Mouse (Mus musculus) ES-E14 (cell line): ENCODE measurements around the gene Zfr. TPM values are rescaled to one million over a fixed set of nuclear protein-coding genes. Genes with fewer than 3 reads are reported as not detected.

Experiments used
- DNase-seq: peaks from one replicate; pipeline ENCODE4 v3.0.0-alpha.2; 2013; ENCODE audit warnings: low read depth, low spot score
- H3K27ac ChIP-seq: 2 replicates; pipeline ENCODE4 v1.5.1; 2012; ENCODE audit warnings: low read depth, mild to moderate bottlenecking, low read length, moderate library complexity, mixed read lengths; ENCODE audit not compliant: poor library complexity, insufficient read depth, severe bottlenecking
- H3K36me3 ChIP-seq: 2 replicates; pipeline ENCODE4 v1.6.1; 2012; ENCODE audit warnings: mild to moderate bottlenecking, low read length, moderate library complexity, mixed read lengths; ENCODE audit not compliant: control insufficient read depth, poor library complexity, insufficient read depth, severe bottlenecking
- H3K4me1 ChIP-seq, 2 experiments: fragments of 150-350 bp in 1 of 2; sonication (generic) in 1 of 2; 2 replicates each; pipeline ENCODE4 v1.6.1; 2012; ENCODE audit warnings: low read length in 2 of 2, mild to moderate bottlenecking in 1 of 2, mixed read lengths in 1 of 2; ENCODE audit not compliant: control insufficient read depth in 2 of 2, insufficient read depth in 2 of 2, poor library complexity in 1 of 2
- H3K4me3 ChIP-seq, 2 experiments: fragments of 150-350 bp in 1 of 2; sonication (generic) in 1 of 2; 2 replicates each; pipeline ENCODE4 v1.5.1; 2012; ENCODE audit warnings: low read length in 2 of 2, low read depth in 1 of 2, mild to moderate bottlenecking in 1 of 2, mixed read lengths in 1 of 2; ENCODE audit not compliant: insufficient read depth in 1 of 2, poor library complexity in 1 of 2, severe bottlenecking in 1 of 2
- H3K9ac ChIP-seq: 2 replicates; pipeline ENCODE4 v1.6.1; 2012; ENCODE audit warnings: low read depth, mild to moderate bottlenecking, low read length, mixed read lengths; ENCODE audit not compliant: poor library complexity, insufficient read depth, severe bottlenecking
- H3K9me3 ChIP-seq: fragments of 150-350 bp; sonication (generic); 2 replicates; pipeline ENCODE4 v1.6.1; 2012; ENCODE audit warnings: low read depth, mild to moderate bottlenecking, low read length; ENCODE audit not compliant: control insufficient read depth, insufficient read depth
- CHD2 ChIP-seq: IDR thresholded peaks from 2 replicates; pipeline ENCODE4 v1.6.1; 2014; ENCODE audit warnings: mild to moderate bottlenecking, low read depth, low read length, inconsistent platforms
- HCFC1 ChIP-seq: IDR thresholded peaks from 2 replicates; pipeline ENCODE4 v1.6.1; 2012; ENCODE audit warnings: low read length, inconsistent platforms, borderline replicate concordance; ENCODE audit not compliant: insufficient read depth
- MAFK ChIP-seq: IDR thresholded peaks from 2 replicates; pipeline ENCODE4 v1.6.1; 2014; ENCODE audit warnings: mild to moderate bottlenecking, low read depth, low read length, inconsistent platforms; ENCODE audit not compliant: insufficient read depth
- ZC3H11A ChIP-seq: IDR thresholded peaks from 2 replicates; pipeline ENCODE4 v1.6.1; 2012; ENCODE audit warnings: low read depth, mild to moderate bottlenecking, inconsistent platforms, low read length, borderline replicate concordance
- ZNF384 ChIP-seq: IDR thresholded peaks from 2 replicates; pipeline ENCODE4 v1.6.1; 2012; ENCODE audit warnings: low read depth, low read length, inconsistent platforms
- in situ Hi-C, 2 experiments: fragments of 600-800 bp; cut with MboI; formaldehyde crosslinking; loops; one replicate each; pipeline ENCODE4 v1.15.1; 2025; ENCODE audit warnings: low sequenced_read_pairs in 2 of 2, inconsistent platforms in 1 of 2; ENCODE audit not compliant: unreplicated experiment in 2 of 2
- total RNA-seq: library from RNA; depleted of rRNA; stranded (reverse); fragments of 300-350 nt; gene quantifications from 2 replicates; pipeline ENCODE4 v1.2.3, GENCODE M21; 2012

Zfr gene
- total RNA-seq, 1 experiment, result 66.8 TPM

DNA sequence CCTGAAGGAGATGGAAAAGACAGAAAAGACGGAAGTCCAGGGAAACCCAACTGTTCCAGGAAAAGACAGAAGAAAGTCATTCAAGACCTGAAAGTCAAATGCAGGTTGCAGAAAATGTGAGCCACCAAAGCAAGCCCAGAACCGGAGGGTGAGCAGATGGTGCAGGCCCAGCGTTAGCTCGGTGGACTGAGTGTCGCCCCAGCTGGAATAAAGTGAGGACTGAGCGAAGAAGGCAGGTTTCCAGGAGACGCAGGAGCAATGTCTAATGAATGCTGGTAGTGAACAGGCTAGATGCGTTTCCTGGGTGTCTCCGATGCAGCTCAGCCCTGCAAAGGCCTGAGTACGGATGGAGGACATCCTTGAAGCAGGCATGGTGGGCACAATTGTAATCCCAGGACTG lies 29.5 kb upstream of the Zfr start:
- H3K4me3 ChIP-seq, result no peak overlapping the region
- H3K9me3 ChIP-seq, result no peaks in the 10 kb centered on the region
- in situ Hi-C loops, result loop anchor here in 1 of 2 experiments (10.0 kb wide), 1 partner anchor 113 kb away; no protein-coding TSS in a partner anchor
- DNase-seq, result no peak
- no peak overlapping the region for H3K27ac ChIP-seq
- H3K36me3 ChIP-seq, result no peaks in the 10 kb centered on the region
- peaks cover 0 to 5% of the 10 kb centered on the region in 2 experiments; a peak in 2 of 4 replicates for H3K4me1 ChIP-seq
- no peak overlapping the region for H3K9ac ChIP-seq
- TF ChIP-seq HCFC1, result no peak
- TF ChIP-seq ZNF384, result no peak
- no peak for TF ChIP-seq ZC3H11A
- no peak for TF ChIP-seq MAFK
- TF ChIP-seq CHD2, result no peak

DNA sequence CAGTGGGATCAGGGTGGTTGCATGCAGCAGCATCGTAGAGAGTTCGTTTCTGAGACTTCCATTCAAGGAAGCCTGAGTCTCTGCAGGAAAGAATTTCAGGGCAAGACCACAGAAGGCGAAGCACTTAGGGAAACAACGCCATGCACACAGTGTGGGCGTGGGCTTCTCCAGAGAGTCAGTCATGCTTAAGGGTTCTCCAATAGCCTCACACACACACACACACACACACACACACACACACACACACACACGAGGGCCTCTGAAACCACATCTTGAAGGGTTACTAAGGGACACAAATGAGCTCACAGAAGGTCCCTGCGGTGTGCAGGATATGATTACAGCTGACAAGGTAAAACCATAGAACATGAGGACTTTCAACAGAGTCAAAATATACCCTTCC lies 27.5 kb upstream of the Zfr start:
- in situ Hi-C loops, result no loop called here
- Histone ChIP-seq H3K9me3 (no peaks in the 10 kb centered on the region), H3K36me3 (no peaks in the 10 kb centered on the region), H3K4me1 (peaks cover 0 to 5% of the 10 kb centered on the region in 2 experiments; a peak in 2 of 4 replicates), H3K9ac (no peak overlapping the region), H3K4me3 (no peak overlapping the region), H3K27ac (no peak overlapping the region)
- TF ChIP-seq ZC3H11A, result no peak
- no peak for TF ChIP-seq CHD2
- no peak for TF ChIP-seq ZNF384
- TF ChIP-seq HCFC1, result no peak
- TF ChIP-seq MAFK, result no peak
- no peak for DNase-seq

DNA sequence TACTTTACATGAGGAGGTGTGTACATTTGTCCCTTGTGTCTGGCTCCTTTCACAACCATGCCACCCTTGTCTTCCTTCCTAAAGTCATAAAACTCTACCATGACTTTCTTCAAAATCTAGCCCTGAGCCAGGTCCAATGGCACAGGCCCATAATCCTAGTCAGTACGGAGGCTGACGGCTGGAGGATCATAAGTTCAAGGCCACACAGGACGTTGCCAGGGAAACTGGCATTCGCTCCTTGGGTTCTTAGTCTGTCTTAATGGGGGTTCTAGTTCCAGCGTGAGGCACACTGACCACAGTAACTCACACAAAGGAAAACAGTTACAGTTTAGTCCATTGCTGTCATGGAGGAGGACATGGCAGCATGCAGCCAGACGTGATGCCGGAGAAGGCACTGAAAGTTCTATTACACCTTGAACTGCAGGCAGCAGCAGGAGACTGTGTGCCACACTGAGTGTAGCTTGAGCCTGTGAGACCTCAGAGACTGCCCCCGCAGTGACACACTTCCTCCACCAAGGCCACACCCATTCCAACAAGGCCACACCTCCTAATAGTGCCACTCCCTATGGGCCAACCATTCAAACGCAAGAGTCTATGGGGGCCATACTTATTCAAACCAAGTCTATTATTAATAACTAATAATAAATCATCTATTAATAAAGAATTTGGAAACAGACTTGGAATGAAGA lies 26.5 kb upstream of the Zfr start:
- no peak for DNase-seq
- TF ChIP-seq MAFK (no peak), ZC3H11A (no peak), HCFC1 (no peak), CHD2 (no peak), ZNF384 (no peak)
- H3K27ac ChIP-seq, result no peak overlapping the region
- no peaks in the 10 kb centered on the region for H3K36me3 ChIP-seq
- no peaks in the 10 kb centered on the region for H3K9me3 ChIP-seq
- in situ Hi-C loops, result no loop called here
- no peak overlapping the region for H3K4me3 ChIP-seq
- peaks cover 0 to 5% of the 10 kb centered on the region in 2 experiments; a peak in 2 of 4 replicates for H3K4me1 ChIP-seq
- H3K9ac ChIP-seq, result no peak overlapping the region

DNA sequence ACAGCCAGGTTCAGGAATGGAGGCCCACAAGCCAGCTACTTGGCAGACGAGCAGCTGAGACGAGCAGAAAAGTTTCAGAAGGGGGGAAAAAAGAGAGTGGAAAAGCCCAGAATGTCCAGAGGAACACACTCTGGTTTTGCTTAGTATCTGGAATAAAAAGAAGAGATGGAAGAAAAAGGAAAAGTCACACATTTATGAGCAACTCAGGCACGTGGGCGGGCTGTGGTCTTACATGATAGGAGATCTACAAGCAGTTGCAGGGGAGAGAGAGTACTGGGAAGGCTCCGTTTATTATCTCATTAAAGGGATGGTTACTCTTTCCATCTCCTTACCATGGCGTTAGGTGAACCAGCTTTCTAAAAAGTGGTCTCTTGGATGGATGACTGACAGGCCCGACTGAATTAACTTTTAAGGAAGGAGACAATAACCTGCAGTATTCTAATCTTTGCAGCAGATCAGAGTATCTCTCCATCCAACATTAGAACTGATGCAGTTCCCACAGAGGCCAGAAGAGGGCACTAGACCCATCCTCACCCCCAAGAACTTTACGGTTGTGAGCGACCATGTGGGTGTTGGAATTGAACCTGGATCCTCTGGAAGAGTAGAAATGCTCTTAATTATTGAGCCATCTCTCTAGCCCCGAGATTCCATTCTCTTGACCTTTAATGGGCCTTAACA lies 25.7 kb upstream of the Zfr start:
- Histone ChIP-seq H3K4me1 (peaks cover 0 to 5% of the 10 kb centered on the region in 2 experiments; a peak in 2 of 4 replicates), H3K9me3 (no peaks in the 10 kb centered on the region), H3K4me3 (no peak overlapping the region), H3K9ac (no peak overlapping the region), H3K27ac (no peak overlapping the region), H3K36me3 (no peaks in the 10 kb centered on the region)
- in situ Hi-C loops, result no loop called here
- TF ChIP-seq CHD2, result no peak
- peak; percentile 42; the same call in 1 of the 2 replicates for TF ChIP-seq ZC3H11A
- peak; percentile 76 for DNase-seq
